Mouse (Mus musculus) erythroblast, adult 5-6 weeks (primary cell): ENCODE data around the gene Gm9780. TPM values are rescaled to one million over a fixed set of nuclear protein-coding genes. Genes with fewer than 3 reads are reported as not detected.
"Not testable (repeated sequence)": the region's sequence is repeated elsewhere in the genome, so short reads cannot be mapped to it uniquely, and the experiment has no call there.

Experiments used
- ATAC-seq: replicated peaks from 2 replicates; pipeline ENCODE4 v1.8.0; 2016; ENCODE audit warnings: moderate number of reproducible peaks, mild to moderate bottlenecking, moderate TSS enrichment, inconsistent platforms; ENCODE audit not compliant: poor library complexity, low FRiP score, severe bottlenecking
- total RNA-seq, 2 experiments: library from RNA; stranded (forward) in 1 of 2; stranded (reverse) in 1 of 2; fragments of 150-400 nt in 1 of 2; fragments of 200-764, 138-1000 nt in 1 of 2; gene quantifications; 2 replicates each; pipeline versions ENCODE4 v1.2.3 to v1.2.4; 2015 to 2017; ENCODE audit warnings: low replicate concordance in 2 of 2

The Gm9780 gene
- total RNA-seq, 2 experiments from 2014 or later = not detected

- ATAC-seq = not testable (repeated sequence)
Observed at GRCm38 (mm10) chr14:25978371-25979241, 63.9 kb downstream of the Gm9780 start, which contains the start of gene Duxbl1. Duxbl1 (plus strand) TSS chr14:25978577.

Other genes with a start within 250 kb of the Gm9780 start
- gene Anxa11, start 200.6 kb downstream of the Gm9780 start, total RNA-seq (2015; ENCODE audit: low replicate concordance) = 28.2 and 30.9 TPM in 2 replicates
- gene Anxa11, start 200.6 kb downstream of the Gm9780 start, total RNA-seq (2017; ENCODE audit: low replicate concordance) = 4.3 and 6.8 TPM in 2 replicates
- not detected in 2 replicates for gene Plac9a, start 139.6 kb downstream of the Gm9780 start, total RNA-seq (2015; ENCODE audit: low replicate concordance)
- gene Plac9a, start 139.6 kb downstream of the Gm9780 start, total RNA-seq (2017; ENCODE audit: low replicate concordance) = not detected in 2 replicates
- gene Tmem254a, start 115.0 kb downstream of the Gm9780 start, total RNA-seq (2015; ENCODE audit: low replicate concordance) = 1.5 and 1.9 TPM in 2 replicates
- gene Tmem254a, start 115.0 kb downstream of the Gm9780 start, total RNA-seq (2017; ENCODE audit: low replicate concordance) = not detected in 2 replicates
- not detected in 2 replicates for gene Cphx1, start 104.4 kb downstream of the Gm9780 start, total RNA-seq (2015; ENCODE audit: low replicate concordance)
- 0.17 TPM in 1 of 2 replicates, not detected in the other for gene Cphx1, start 104.4 kb downstream of the Gm9780 start, total RNA-seq (2017; ENCODE audit: low replicate concordance)
- not detected in 2 replicates for gene Duxbl1, start 64.1 kb downstream of the Gm9780 start, total RNA-seq (2015; ENCODE audit: low replicate concordance)
- 0.42 TPM in 1 of 2 replicates, not detected in the other for gene Duxbl1, start 64.1 kb downstream of the Gm9780 start, total RNA-seq (2017; ENCODE audit: low replicate concordance)
- 1.2 and 24.5 TPM in 2 replicates for gene Tmem254c, start 24.6 kb upstream of the Gm9780 start, total RNA-seq (2015; ENCODE audit: low replicate concordance)
- 3.3 and 11.2 TPM in 2 replicates for gene Tmem254c, start 24.6 kb upstream of the Gm9780 start, total RNA-seq (2017; ENCODE audit: low replicate concordance)
- not detected in 2 replicates for gene Cphx2, start 38.8 kb upstream of the Gm9780 start, total RNA-seq (2015; ENCODE audit: low replicate concordance)
- gene Cphx2, start 38.8 kb upstream of the Gm9780 start, total RNA-seq (2017; ENCODE audit: low replicate concordance) = not detected in 2 replicates
- gene Cphx3, start 39.6 kb upstream of the Gm9780 start, total RNA-seq (2015; ENCODE audit: low replicate concordance) = not detected in 2 replicates
- not detected in 2 replicates for gene Cphx3, start 39.6 kb upstream of the Gm9780 start, total RNA-seq (2017; ENCODE audit: low replicate concordance)
- gene Duxbl2, start 75.6 kb upstream of the Gm9780 start, total RNA-seq (2015; ENCODE audit: low replicate concordance) = not detected in 2 replicates
- gene Duxbl2, start 75.6 kb upstream of the Gm9780 start, total RNA-seq (2017; ENCODE audit: low replicate concordance) = not detected in 2 replicates
- gene Plac9b, start 139.8 kb upstream of the Gm9780 start, total RNA-seq (2015; ENCODE audit: low replicate concordance) = 2.3 TPM in 1 of 2 replicates, not detected in the other
- gene Plac9b, start 139.8 kb upstream of the Gm9780 start, total RNA-seq (2017; ENCODE audit: low replicate concordance) = not detected in 2 replicates
- gene Tmem254b, start 164.3 kb upstream of the Gm9780 start, total RNA-seq (2015; ENCODE audit: low replicate concordance) = 3.8 TPM in 1 of 2 replicates, not detected in the other
- gene Tmem254b, start 164.3 kb upstream of the Gm9780 start, total RNA-seq (2017; ENCODE audit: low replicate concordance) = not detected in 2 replicates
- not detected in 2 replicates for gene Duxbl3, start 215.3 kb upstream of the Gm9780 start, total RNA-seq (2015; ENCODE audit: low replicate concordance)
- gene Duxbl3, start 215.3 kb upstream of the Gm9780 start, total RNA-seq (2017; ENCODE audit: low replicate concordance) = not detected in 2 replicates